Mouse (Mus musculus): ENCODE results near the gene Arhgdia.
"Not testable (repeated sequence)": the region's sequence is repeated elsewhere in the genome, so short reads cannot be mapped to it uniquely, and the experiment has no call there.

Gene Arhgdia

DNA sequence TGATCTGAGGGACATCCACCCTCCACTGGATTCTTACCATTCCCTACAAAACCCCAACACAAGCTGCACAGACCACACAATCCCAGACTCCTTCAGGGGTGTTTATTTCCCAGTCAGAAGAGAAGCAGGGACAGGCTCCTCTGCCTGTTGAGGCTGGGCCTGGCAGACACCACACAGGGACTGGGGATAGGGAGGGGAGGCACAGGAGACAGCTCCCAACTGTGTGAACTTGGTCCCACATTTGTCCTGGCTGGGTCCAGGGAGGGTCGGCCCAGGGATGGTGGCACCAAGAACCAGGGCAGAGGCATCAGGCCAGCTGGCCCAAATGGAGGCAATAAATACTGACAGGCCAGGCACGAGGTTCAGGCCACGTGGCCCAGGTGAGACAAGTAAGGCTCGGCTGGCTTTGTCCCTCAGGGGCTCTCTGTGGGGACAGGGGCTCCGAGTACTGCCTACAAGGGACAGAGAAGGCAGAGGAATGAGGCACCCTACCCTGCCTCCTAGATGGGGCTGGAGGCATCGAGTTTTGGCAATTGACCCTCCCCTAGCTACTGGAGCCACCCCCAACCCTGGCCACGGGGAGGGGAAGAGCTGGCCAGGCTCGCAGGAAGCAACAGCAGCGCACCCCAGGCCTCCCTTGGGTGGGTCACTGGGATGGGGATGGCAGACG lies 3.3 kb downstream of the Arhgdia start:
- no peak for DNase-seq (ENCODE audit: low spot score)

- DNase-seq (ENCODE audit: low spot score): peak; percentile 54
These were observed 4.0 kb downstream of the Arhgdia start for GRCm38 (mm10) chr11:120577211-120578023.

DNA sequence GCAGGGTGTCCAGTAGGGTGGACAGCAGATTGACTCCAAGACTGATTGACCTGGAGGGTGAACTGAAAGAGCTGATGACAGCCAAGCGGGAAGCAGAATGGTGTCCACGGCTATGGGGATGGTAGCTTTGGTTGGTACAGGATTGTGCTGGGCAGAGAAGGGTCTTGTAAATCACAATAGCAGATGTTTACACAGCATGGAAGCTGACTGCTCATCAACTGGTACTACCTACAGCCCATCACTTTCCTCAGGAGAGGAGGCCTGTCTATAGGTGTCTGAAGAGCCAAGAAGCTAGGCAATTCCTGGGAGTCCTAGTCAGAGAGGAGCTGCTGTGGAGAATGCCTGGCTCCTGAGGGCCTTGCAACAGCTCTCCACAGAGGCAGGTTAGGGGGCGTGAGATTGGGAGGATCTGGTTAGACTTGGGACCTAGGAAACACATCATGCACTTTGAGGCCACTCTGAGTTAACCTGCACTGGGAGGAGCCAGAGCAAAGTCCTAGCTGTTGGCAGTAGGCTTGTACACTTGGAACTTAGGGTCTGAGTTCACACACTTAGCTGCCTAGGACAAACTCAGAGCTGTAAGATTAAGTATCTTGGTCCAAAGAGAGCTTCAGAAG lies 5.0 kb downstream of the Arhgdia start:
- no peak for DNase-seq (ENCODE audit: low spot score)

DNA sequence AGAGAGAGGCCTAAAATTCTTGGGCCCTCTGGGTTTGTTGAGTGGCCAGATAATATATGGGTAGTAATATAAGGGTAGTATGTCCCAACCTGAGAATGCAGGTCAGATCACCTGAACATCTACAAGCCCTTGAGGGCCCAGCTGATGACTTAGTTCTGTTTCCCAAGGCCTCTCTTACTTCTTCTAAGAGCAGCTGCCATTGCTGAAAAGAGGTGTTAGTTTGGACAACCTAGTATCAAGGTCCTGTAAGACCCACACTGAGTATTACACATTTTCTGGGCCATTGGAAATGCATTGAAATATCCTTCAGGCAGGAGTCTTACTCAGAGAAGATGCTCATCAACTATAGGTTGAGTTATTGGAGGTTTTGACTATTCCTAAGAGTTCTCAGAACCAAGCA lies 5.5 kb downstream of the Arhgdia start:
- no peak for DNase-seq (ENCODE audit: low spot score)

DNA sequence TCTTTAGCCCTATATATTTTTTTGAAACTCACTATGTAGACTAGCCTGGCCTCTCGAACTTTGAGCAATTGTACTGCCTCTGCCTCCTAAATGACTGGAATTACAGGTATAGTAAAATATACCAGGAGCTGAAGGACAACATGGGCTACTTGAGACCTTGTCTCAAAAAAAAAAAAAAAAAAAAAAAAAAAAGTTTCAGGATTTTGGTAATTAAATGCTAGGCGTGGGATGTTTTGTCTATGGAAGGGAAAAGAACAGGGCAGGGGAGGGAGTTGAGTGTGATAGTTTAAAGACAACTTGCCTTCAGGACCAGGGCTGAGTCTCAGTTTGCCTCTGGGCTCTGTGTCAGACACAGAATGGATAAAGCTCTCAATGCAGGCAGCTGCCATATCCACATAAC lies 6.4 kb downstream of the Arhgdia start:
- DNase-seq (ENCODE audit: low spot score): no peak

GRCm38 (mm10) chr11:120574278-120574600 lies 7.2 kb downstream of the Arhgdia start:
- DNase-seq (ENCODE audit: low spot score): no peak

GRCm38 (mm10) chr11:120573585-120574277 lies 7.7 kb downstream of the Arhgdia start:
- no peak for DNase-seq (ENCODE audit: low spot score)

- peak; percentile 100 for DNase-seq (ENCODE audit: low spot score)
These were observed 8.5 kb downstream of the Arhgdia start, which contains the start of gene P4hb for GRCm38 (mm10) chr11:120572752-120573584. TSS of gene P4hb (minus strand) at chr11:120573253.

- DNase-seq (ENCODE audit: low spot score): no peak
These were observed 9.0 kb downstream of the Arhgdia start for GRCm38 (mm10) chr11:120572417-120572751.

DNA sequence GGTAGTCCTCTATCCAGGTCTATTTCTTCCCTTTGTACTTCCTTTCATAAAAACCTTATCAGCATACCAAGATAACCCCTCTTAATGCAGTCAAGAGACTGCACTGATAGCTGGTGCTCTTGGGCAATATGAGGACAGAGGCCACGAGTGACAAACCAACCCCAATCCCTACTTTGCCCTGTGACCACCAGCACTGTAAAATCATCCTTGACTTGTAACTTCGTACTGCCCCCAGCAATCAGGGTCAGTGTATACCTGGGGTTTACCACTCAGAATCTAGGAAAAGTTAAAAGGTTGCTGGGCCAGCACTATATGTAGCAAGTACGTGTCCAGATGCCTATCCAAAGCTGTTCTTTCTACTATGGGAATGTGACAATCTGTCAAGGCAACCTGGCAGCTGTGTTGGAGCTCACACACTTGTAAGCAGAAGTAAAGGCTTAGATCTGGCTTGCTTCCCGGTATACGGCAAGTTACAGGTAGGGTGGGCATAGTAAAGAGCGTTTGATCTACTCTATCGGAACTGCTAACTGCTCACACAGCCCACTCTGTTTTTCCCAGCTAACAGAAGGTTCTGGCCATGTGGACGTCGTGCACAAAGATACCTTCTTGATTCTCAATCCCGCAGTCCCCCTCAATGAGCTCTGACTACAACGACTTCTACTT lies 9.5 kb downstream of the Arhgdia start:
- peak; percentile 13 for DNase-seq (ENCODE audit: low spot score)

- DNase-seq (ENCODE audit: low spot score): no peak
These were observed 10.3 kb downstream of the Arhgdia start for GRCm38 (mm10) chr11:120571122-120571521.

DNA sequence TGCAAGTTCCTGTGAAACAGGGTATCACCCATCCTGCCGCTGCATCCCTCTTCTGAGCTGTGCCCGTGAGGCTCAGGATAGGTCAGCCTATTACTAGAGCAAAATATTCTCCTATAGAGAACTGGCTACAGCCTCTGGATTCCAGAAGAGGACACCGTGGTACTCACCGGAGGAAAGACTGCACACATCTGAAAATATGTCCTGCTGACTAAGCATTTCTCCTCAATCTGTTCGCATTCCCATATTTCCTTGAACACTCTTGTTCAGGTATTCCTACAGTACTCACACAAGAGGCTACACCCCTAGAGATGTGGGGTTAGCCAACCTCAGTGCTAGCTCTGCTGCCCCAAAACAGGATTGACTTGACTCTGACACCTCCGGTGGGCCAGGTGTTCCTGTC lies 13.1 kb downstream of the Arhgdia start:
- no peak for DNase-seq (ENCODE audit: low spot score)

- no peak for DNase-seq (ENCODE audit: low spot score)
These were observed 16.3 kb downstream of the Arhgdia start for GRCm38 (mm10) chr11:120565114-120565513.

DNA sequence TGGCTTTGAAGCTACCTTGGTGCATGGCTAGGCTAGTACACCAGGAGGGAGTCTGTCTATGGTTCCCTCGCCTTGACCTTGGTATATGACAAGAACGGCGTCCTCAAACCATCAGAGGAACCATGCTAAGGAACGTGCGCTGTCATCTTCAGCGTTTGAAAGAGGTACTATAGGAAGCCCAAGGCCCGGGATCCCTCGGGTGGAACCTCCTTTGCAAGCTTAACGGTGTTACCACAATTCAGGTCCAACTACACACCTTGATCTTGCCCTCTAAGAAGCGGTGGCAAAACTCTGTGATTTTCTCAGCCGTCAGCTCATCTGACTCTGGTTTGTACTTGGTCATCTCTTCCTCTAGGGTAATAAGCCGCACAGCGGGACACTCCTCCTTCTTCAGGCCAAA lies 18.5 kb downstream of the Arhgdia start:
- DNase-seq (ENCODE audit: low spot score): no peak

GRCm38 (mm10) chr11:120560952-120561728 lies 20.3 kb downstream of the Arhgdia start:
- DNase-seq (ENCODE audit: low spot score): no peak

DNA sequence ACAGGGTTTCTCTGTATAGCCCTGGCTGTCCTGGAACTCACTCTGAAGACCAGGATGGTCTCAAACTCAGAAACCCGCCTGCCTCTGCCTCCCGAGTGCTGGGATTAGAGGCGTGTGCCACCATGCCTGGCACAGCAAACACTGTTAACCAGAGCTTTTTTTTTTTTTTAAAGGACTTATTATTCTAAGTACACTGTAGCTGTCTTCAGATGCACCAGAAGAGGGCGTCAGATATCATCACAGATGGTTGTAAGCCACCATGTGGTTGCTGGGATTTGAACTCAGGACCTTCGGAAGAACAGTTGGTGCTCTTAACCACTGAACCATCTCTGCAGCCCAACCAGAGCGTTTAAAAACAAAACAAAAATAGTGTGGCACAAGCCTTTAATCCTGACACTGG lies 22.6 kb downstream of the Arhgdia start:
- DNase-seq (ENCODE audit: low spot score): not testable (repeated sequence)

DNA sequence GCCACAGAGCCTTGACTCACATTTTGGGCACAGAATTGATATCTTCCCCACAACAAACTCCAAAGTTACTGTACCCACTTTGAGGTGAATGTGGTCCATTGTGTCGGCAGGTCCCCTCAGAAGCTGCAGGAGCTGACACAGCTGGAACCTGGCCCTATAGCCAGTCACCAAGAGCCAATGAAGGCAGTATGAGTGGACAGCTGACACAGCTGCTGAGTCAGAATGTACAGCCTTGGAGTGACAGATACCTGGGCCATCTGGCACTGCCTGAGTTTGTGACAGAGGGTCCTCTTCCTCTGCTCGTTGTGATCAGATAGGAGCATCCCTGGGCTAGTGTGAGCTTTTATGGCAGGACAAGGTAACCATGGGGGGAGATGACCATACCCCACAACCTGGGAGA lies 26.2 kb downstream of the Arhgdia start:
- DNase-seq (ENCODE audit: low spot score): no peak

DNA sequence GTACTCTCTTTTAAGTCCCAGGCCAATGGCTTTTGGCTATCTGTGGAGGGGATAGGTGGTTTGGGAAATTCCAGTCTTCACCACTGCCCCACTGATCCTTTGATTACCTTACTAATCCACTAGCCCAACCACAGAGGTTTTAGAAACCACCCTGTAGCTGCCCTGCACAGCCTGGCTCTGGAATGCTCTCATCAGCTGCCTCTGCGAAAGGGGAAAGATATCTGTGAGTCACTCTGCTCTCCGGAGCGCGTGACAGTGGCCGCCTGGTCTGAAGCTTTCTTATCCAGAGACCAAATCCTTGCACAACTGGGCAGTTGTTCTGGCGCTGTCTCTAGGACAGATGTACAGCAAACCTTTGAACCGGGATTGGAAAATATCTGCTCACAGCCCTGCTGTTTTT lies 26.6 kb downstream of the Arhgdia start:
- DNase-seq (ENCODE audit: low spot score): no peak

- DNase-seq (ENCODE audit: low spot score): no peak
These were observed 28.7 kb downstream of the Arhgdia start for GRCm38 (mm10) chr11:120552736-120553135.

DNA sequence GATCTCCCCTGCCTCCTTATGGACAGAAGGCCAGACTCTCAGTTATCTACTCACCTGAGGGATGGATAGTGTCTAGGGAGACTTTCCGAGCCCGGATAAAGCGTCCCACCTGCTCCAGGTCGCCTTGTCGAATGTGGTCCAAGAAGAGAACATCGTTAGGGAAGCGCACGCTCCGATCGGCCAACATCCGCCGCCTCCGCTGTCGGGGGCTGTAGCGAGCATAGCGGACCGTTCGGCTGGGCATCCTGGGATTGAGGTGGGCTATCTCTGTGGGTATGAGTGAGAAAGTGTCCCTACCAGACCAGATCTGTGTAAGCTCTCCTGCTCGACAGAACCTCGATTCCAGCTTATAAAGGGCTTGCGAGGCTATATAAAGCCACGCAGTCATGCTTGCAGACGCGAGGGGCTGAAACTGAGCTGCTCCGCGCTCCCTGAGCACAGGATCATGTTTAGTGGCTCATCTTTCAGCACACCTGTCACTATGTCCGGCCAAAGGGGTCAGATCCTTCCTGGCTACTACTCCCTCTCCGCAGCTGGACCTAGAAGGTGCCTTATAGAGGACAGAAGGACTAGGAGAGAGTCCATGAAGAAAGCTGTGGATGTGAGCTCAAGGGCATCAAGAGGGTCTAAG lies 30.5 kb downstream of the Arhgdia start, which contains the start of gene Ppp1r27:
TSS of gene Ppp1r27 (minus strand) at position 323 of the 631 bp plus-strand sequence.
- DNase-seq (ENCODE audit: low spot score): no peak
